Mouse (Mus musculus): Measurements from ENCODE around the gene Gltp.

DNA sequence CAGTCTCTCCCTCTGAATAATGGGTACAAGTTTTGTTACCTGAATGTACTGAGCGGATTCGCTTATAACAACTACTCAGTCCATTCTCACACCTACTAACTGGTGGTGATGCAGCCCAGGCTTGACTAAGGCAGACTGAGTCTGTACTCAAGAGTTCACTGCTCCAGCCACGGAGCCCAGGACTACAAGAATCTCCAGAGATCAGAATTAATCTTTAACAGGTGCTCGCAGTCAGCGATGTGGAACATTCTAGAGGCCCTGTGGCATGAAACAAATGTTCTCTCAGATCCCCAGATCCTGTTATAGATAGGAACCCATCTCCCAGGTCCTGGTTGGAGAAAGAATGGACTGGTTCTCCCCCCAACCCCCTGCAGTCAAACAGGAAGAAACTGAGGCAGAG is 35.1 kb downstream of the Gltp start:
- no peak for TF ChIP-seq POLR2A (IDR thresholded peaks at IDR 0.05; ENCODE audit: low read depth, low read length)
- no peak for TF ChIP-seq CTCF (IDR thresholded peaks at IDR 0.05; ENCODE audit: extremely low read depth, insufficient read length, insufficient replicate concordance, low read depth, low read length)
